Mouse (Mus musculus) kidney, postnatal 0 days (tissue): ENCODE data around the gene Sec61a2. TPM values are rescaled to one million over a fixed set of nuclear protein-coding genes. Genes with fewer than 3 reads are reported as not detected.

Experiments
- ATAC-seq: fragments of 200-750 bp; cut with Nextera tagmentation; replicated peaks from 2 replicates; pipeline ENCODE4 v1.8.0; 2017; ENCODE audit warnings: low read depth, moderate number of reproducible peaks, moderate TSS enrichment, moderate library complexity; ENCODE audit not compliant: low FRiP score
- DNase-seq: peaks from one replicate; pipeline ENCODE4 v3.0.0-alpha.2; 2016; ENCODE audit warnings: low spot score
- H3K27ac ChIP-seq: fragments of 300-500 bp; sonication (generic); 2 replicates; pipeline ENCODE4 v1.5.1; 2014; ENCODE audit warnings: mild to moderate bottlenecking
- H3K27me3 ChIP-seq: fragments of 300-500 bp; sonication (generic); 2 replicates; pipeline ENCODE4 v1.6.1; 2014; ENCODE audit warnings: low read length, mixed read lengths; ENCODE audit not compliant: insufficient read depth
- H3K36me3 ChIP-seq: fragments of 300-500 bp; sonication (generic); 2 replicates; pipeline ENCODE4 v1.6.1; 2014; ENCODE audit warnings: low read length, mixed read lengths; ENCODE audit not compliant: insufficient read depth
- H3K4me1 ChIP-seq: fragments of 300-500 bp; sonication (generic); replicated peaks from 2 replicates; pipeline ENCODE4 v1.6.1; 2014; ENCODE audit warnings: antibody characterized with exemption, low read length, mixed read lengths; ENCODE audit not compliant: insufficient read depth
- H3K4me2 ChIP-seq: fragments of 300-500 bp; sonication (generic); 2 replicates; pipeline ENCODE4 v1.6.1; 2014; ENCODE audit warnings: mild to moderate bottlenecking, low read length, moderate library complexity, mixed read lengths
- H3K4me3 ChIP-seq: fragments of 300-500 bp; sonication (generic); replicated peaks from 2 replicates; pipeline ENCODE4 v1.5.1; 2014; ENCODE audit warnings: low read depth, low read length
- H3K9ac ChIP-seq: fragments of 300-500 bp; sonication (generic); 2 replicates; pipeline ENCODE4 v1.6.1; 2014; ENCODE audit warnings: low read depth, low read length
- H3K9me3 ChIP-seq: fragments of 300-500 bp; sonication (generic); replicated peaks from 2 replicates; pipeline ENCODE4 v1.6.1; 2016; ENCODE audit warnings: low read length, inconsistent platforms, mixed read lengths
- CTCF ChIP-seq: IDR thresholded peaks from 2 replicates; pipeline ENCODE4 v1.5.1; 2016; ENCODE audit warnings: antibody characterized with exemption, low read depth, mild to moderate bottlenecking, moderate library complexity
- WGBS: fragments of 180-500 bp; shearing (Covaris S2); extraction: QIAGEN DNeasy Blood & Tissue Kit; methylation state at CpG from one replicate; pipeline ENCODE4 v1.1.7; 2014; 5-methylcytosine and 5-hydroxymethylcytosine counted together
- polyA plus RNA-seq: library from polyadenylated mRNA; unstranded; fragments of >200 nt; fragmentation: Nextera tagmentation; extraction: Ambion mirVana; gene quantifications from 2 replicates; pipeline ENCODE4 v1.2.1, GENCODE M21; 2015

The Sec61a2 gene
- polyA plus RNA-seq, 1 experiment from 2014 or later: 36.6 TPM

GRCm38 (mm10) chr2:5900145-5900544 lies 4.9 kb upstream of the Sec61a2 start:
- peak; percentile 64 for DNase-seq
- no peak overlapping the region for H3K9ac ChIP-seq
- no peaks in the 10 kb centered on the region for H3K27me3 ChIP-seq
- no peaks in the 10 kb centered on the region for H3K9me3 ChIP-seq
- no peak for ATAC-seq
- no peaks in the 10 kb centered on the region for H3K36me3 ChIP-seq
- H3K4me1 ChIP-seq: no peaks in the 10 kb centered on the region
- no peak overlapping the region for H3K27ac ChIP-seq
- peak; percentile 78 for TF ChIP-seq CTCF
- no peak overlapping the region for H3K4me2 ChIP-seq
- no peak overlapping the region for H3K4me3 ChIP-seq
- WGBS: 77% methylated on average over 5 of the region's 5 CpGs

- Histone ChIP-seq H3K4me3 (peak overlapping the region; percentile 67), H3K36me3 (0 out of 2 replicates have a peak, but pooled peaks cover 5% of the 10 kb centered on the region), H3K4me1 (peaks cover 5% of the 10 kb centered on the region; the same call in 1 of the 2 replicates), H3K9me3 (no peaks in the 10 kb centered on the region), H3K27ac (peak overlapping the region; percentile 6; the same call in 1 of the 2 replicates), H3K4me2 (peak overlapping the region; percentile 76), H3K27me3 (no peaks in the 10 kb centered on the region), H3K9ac (peak overlapping the region; percentile 88)
- no peak for TF ChIP-seq CTCF
- WGBS: 14% methylated on average over 11 of the region's 11 CpGs
- no peak for ATAC-seq
- peak; percentile 34 for DNase-seq
These were observed 936 bp downstream of the Sec61a2 start for GRCm38 (mm10) chr2:5894296-5894695.

GRCm38 (mm10) chr2:5889412-5889811 lies 5.8 kb downstream of the Sec61a2 start:
- Histone ChIP-seq H3K4me3 (no peak overlapping the region), H3K4me1 (peaks cover 4% of the 10 kb centered on the region; the same call in 1 of the 2 replicates), H3K9me3 (no peaks in the 10 kb centered on the region), H3K27ac (no peak overlapping the region), H3K9ac (no peak overlapping the region), H3K27me3 (no peaks in the 10 kb centered on the region), H3K4me2 (no peak overlapping the region), H3K36me3 (peaks cover 27% of the 10 kb centered on the region)
- 66% methylated on average over 2 of the region's 2 CpGs for WGBS
- no peak for TF ChIP-seq CTCF
- ATAC-seq (no peak), DNase-seq (no peak)

- no peak for DNase-seq
- Histone ChIP-seq H3K27ac (no peak overlapping the region), H3K4me1 (no peaks in the 10 kb centered on the region), H3K4me3 (no peak overlapping the region), H3K36me3 (peaks cover 29% of the 10 kb centered on the region), H3K9me3 (no peaks in the 10 kb centered on the region), H3K9ac (no peak overlapping the region), H3K4me2 (no peak overlapping the region), H3K27me3 (no peaks in the 10 kb centered on the region)
- no peak for ATAC-seq
- TF ChIP-seq CTCF: no peak
- 82% methylated on average over 5 of the region's 5 CpGs for WGBS
These were observed 6.4 kb downstream of the Sec61a2 start for GRCm38 (mm10) chr2:5888865-5889264.

GRCm38 (mm10) chr2:5877446-5877845 lies 17.8 kb downstream of the Sec61a2 start:
- Histone ChIP-seq H3K4me1 (no peaks in the 10 kb centered on the region), H3K9me3 (no peaks in the 10 kb centered on the region), H3K9ac (no peak overlapping the region), H3K4me3 (no peak overlapping the region), H3K36me3 (peaks cover 48% of the 10 kb centered on the region), H3K27ac (no peak overlapping the region), H3K4me2 (no peak overlapping the region), H3K27me3 (no peaks in the 10 kb centered on the region)
- 73% methylated on average over 3 of the region's 3 CpGs for WGBS
- TF ChIP-seq CTCF: no peak
- ATAC-seq: no peak
- no peak for DNase-seq

- ATAC-seq: no peak
- H3K4me1 ChIP-seq: no peaks in the 10 kb centered on the region
- no peak for TF ChIP-seq CTCF
- WGBS: 86% methylated on average over 5 of the region's 5 CpGs
- DNase-seq: no peak
- peaks cover 29% of the 10 kb centered on the region for H3K36me3 ChIP-seq
- H3K4me3 ChIP-seq: no peak overlapping the region
- no peaks in the 10 kb centered on the region for H3K27me3 ChIP-seq
- H3K4me2 ChIP-seq: no peak overlapping the region
- no peaks in the 10 kb centered on the region for H3K9me3 ChIP-seq
- H3K9ac ChIP-seq: no peak overlapping the region
- no peak overlapping the region for H3K27ac ChIP-seq
These were observed 25.5 kb downstream of the Sec61a2 start for GRCm38 (mm10) chr2:5869746-5870145.

GRCm38 (mm10) chr2:5867681-5868080 lies 27.6 kb downstream of the Sec61a2 start:
- Histone ChIP-seq H3K4me1 (no peaks in the 10 kb centered on the region), H3K4me2 (no peak overlapping the region), H3K27ac (no peak overlapping the region), H3K9me3 (no peaks in the 10 kb centered on the region), H3K36me3 (peaks cover 27% of the 10 kb centered on the region), H3K27me3 (no peaks in the 10 kb centered on the region), H3K4me3 (no peak overlapping the region), H3K9ac (no peak overlapping the region)
- ATAC-seq (no peak), DNase-seq (no peak)
- TF ChIP-seq CTCF: no peak
- WGBS: 78% methylated on average over 2 of the region's 2 CpGs
